Mouse (Mus musculus): ENCODE results near the gene Nceh1. TPM values are rescaled to one million over a fixed set of nuclear protein-coding genes. Genes with fewer than 3 reads are reported as not detected.
"Not testable (repeated sequence)": the region's sequence is repeated elsewhere in the genome, so short reads cannot be mapped to it uniquely, and the experiment has no call there.

Gene Nceh1
- polyA plus RNA-seq, 1 experiment from 2014 or later = 4.3 TPM

DNA sequence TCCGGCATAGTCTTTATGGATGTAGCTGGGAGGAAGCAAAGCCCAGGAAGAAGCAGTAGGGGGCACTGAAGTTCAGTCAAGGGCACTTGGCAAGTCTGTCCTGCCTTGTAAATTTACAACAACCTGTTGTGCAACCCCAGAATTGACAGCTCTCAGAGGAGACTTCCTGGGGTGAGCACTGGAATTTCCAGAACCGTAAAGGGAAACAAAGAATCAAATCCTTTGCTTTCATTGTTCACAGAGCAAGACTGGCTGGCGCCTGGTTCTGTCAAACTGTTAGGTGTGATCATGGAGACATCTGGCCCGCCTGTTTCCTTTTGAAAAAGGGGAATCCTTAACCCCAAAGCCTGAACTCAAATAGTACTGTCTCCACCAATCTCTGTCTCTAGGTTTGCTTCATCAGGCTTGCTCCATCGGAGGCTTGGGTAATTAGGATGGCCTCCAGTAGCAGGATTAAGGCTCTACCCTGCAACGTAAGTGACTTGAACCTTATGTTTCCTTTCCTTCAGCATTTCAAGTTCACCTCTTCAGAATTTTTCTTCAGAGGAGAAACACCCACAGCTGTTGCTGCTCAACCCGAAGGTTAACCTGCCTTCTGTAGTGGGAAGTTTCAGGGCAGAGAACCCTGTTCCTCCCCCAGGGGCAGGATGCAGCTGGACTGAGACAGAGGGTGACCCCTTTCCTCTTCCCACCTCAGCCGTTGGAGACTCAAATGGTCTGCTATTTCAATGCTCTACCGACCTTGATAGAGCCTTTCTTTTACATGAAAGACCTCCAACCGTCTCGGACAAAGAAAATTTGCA, 87.6 kb downstream of the Nceh1 start:
- no peak for ATAC-seq (ENCODE audit: insufficient number of reproducible peaks, insufficient read depth, low FRiP score, low TSS enrichment)
- Histone ChIP-seq H3K9me3 (no peaks in the 10 kb centered on the region), H3K9ac (no peak overlapping the region), H3K4me1 (no peaks in the 10 kb centered on the region), H3K36me3 (no peaks in the 10 kb centered on the region), H3K27ac (no peak overlapping the region), H3K4me2 (replicated peaks) (no peak overlapping the region), H3K4me3 (no peak overlapping the region), H3K27me3 (no peaks in the 10 kb centered on the region)
- 28% methylated on average over 11 of the region's 11 CpGs for WGBS

DNA sequence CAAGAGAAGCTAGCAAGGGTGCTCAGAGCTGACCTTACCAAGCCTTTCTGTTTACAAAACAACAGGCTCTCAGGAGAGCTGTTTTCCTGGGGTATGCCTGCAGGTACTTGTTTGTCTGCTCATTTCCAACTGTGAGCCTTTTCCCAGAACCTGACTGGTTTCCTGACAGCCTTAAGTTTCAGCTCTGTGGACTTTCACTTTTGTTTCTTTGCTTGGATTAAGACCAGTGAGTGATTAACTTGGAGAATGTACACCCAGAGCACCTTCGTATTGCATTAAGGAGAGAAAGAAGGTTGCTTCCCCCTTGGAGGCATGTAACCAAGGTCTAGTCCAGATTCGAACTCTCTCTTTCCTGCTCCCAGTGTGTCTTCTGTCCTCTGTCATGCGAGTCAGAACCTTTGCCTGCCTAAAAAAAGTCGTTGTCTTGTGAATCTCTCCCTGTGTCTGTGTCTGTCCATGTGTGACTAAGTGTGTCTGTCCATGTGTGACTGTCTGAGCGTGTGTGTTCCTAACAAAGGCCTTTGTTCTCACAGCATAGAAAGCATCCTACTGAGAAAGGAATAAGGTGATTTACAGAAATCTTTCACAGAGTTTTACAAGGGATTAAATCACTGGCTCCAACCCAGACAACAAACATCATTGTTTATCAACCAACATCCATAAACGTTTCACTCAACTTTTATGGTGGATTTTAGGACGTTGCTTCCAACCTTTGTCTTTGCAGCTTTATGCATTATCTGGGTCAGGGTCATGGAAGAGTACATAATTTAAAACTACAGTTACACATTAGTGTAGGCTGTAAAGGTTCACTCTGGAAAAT, 90.4 kb downstream of the Nceh1 start:
- Histone ChIP-seq H3K4me3 (no peak overlapping the region), H3K4me2 (replicated peaks) (no peak overlapping the region), H3K27me3 (no peaks in the 10 kb centered on the region), H3K9ac (no peak overlapping the region), H3K27ac (no peak overlapping the region), H3K36me3 (no peaks in the 10 kb centered on the region), H3K9me3 (no peaks in the 10 kb centered on the region), H3K4me1 (no peaks in the 10 kb centered on the region)
- WGBS = 18% methylated on average over 7 of the region's 7 CpGs
- no peak for ATAC-seq (ENCODE audit: insufficient number of reproducible peaks, insufficient read depth, low FRiP score, low TSS enrichment)

DNA sequence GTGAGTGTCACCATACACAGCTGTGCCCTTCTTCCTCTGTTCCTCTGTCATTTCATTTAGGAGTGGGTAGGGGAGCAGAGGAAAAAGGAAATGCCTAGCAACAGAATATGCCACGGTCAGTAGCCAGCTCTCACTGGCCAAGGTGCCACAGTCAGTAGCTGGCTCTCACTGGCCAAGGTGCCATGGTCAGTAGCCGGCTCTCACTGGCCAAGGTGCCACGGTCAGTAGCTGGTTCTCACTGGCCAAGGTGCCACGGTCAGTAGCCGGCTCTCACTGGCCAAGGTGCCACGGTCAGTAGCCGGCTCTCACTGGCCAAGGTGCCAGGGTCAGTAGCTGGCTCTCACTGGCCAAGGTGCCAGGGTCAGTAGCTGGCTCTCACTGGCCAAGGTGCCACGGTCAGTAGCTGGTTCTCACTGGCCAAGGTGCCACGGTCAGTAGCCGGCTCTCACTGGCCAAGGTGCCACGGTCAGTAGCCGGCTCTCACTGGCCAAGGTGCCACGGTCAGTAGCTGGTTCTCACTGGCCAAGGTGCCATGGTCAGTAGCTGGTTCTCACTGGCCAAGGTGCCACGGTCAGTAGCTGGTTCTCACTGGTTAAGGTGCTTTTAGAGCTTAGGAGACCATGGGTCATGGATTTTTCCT, 96.6 kb downstream of the Nceh1 start:
- not testable (repeated sequence) for H3K4me3 ChIP-seq; H3K4me1 ChIP-seq; H3K27me3 ChIP-seq; H3K4me2 ChIP-seq (replicated peaks); H3K9ac ChIP-seq; H3K36me3 ChIP-seq; H3K27ac ChIP-seq; ATAC-seq (ENCODE audit: insufficient number of reproducible peaks, insufficient read depth, low FRiP score, low TSS enrichment); H3K9me3 ChIP-seq
- WGBS = 91% methylated on average over 14 of the region's 14 CpGs

DNA sequence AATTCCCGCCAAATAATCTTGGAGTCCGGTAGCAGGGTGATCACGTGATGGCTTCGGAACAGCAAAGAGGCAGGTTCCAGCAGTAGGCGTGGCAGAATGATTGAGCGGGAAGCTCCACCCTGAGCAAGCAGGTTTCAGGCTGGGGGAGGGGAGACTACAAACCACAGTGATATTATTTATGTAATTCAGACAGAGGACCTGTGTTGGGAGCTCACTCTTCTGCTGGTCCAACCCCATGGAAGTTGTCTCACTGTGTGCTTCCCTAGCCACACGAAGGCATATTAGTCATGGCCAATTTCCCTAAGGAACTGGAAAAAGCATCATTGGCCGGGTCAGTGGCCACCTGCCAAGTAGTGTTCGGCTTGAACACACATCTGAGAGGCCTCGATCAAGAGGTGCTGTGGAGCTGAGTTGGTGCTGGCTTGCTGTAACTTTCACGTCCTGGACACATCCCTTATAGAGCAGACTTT, 97.5 kb downstream of the Nceh1 start:
- Histone ChIP-seq H3K9me3 (no peaks in the 10 kb centered on the region), H3K4me1 (peaks cover 6% of the 10 kb centered on the region; the same call in 1 of the 2 replicates), H3K27ac (no peak overlapping the region), H3K36me3 (no peaks in the 10 kb centered on the region), H3K4me3 (no peak overlapping the region), H3K27me3 (no peaks in the 10 kb centered on the region), H3K9ac (no peak overlapping the region), H3K4me2 (replicated peaks) (no peak overlapping the region)
- 64% methylated on average over 11 of the region's 11 CpGs for WGBS
- no peak for ATAC-seq (ENCODE audit: insufficient number of reproducible peaks, insufficient read depth, low FRiP score, low TSS enrichment)

DNA sequence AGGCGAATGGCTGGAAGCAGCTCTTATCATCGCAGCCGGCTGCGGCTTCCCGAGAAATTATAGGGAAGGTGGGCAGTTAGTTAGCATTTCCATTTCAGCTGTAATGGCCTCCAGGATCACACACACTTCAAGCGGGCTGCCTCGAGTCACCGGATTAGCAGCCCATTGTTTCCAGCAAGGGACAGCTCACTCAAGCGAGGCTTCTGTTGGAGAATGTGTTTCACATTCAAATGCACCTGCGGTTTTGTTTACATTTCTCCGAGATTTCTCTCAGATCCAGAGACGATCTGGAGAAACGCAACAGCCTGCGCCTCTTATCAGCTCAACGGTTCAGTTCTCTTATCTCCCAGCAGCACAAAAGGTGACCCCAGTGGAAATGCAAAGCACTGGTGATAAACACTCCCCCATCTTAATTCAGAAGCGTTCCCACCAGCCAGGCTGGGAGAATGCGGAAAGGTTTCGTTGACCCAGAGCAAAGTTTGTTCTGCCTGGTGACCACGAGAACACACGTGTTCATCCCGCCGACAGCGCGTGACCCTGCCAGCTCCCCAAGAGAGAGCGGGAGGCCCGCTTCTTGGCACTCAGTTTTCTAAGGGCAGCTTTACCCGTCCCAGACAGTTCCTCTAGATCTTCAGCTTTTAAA, 100.4 kb downstream of the Nceh1 start:
- H3K27ac ChIP-seq = no peak overlapping the region
- H3K4me2 ChIP-seq (replicated peaks) = peak overlapping the region; percentile 48
- H3K9ac ChIP-seq = no peak overlapping the region
- ATAC-seq (ENCODE audit: insufficient number of reproducible peaks, insufficient read depth, low FRiP score, low TSS enrichment) = no peak; the same call in 1 of the 2 replicates
- H3K27me3 ChIP-seq = no peaks in the 10 kb centered on the region
- H3K4me3 ChIP-seq = peak overlapping the region; percentile 20
- peaks cover 6% of the 10 kb centered on the region; the same call in 1 of the 2 replicates for H3K4me1 ChIP-seq
- H3K36me3 ChIP-seq = no peaks in the 10 kb centered on the region
- 2% methylated on average over 27 of the region's 27 CpGs for WGBS
- H3K9me3 ChIP-seq = no peaks in the 10 kb centered on the region

DNA sequence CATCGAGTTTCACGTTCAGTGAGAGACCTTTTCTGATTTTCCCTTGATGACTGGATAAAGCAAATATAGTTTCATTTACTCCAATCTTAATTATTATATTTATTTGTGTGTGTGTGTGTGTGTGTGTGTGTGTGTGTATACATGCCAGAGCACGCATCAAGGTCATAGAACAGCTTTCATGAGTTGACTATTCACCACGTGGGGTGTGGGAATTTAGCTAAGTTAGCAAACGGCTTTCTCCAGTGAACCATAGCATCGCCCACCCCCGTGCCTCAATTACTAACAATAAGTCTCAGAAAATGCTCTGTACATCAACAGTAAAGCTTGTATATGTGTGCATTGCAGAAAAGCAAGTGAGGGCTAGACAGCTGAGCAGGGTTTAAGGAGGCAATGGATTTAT, 101.0 kb downstream of the Nceh1 start:
- no peak overlapping the region for H3K27ac ChIP-seq
- no peaks in the 10 kb centered on the region for H3K36me3 ChIP-seq
- WGBS = 52% methylated on average over 7 of the region's 7 CpGs
- H3K4me1 ChIP-seq = peaks cover 6% of the 10 kb centered on the region; the same call in 1 of the 2 replicates
- H3K27me3 ChIP-seq = no peaks in the 10 kb centered on the region
- ATAC-seq (ENCODE audit: insufficient number of reproducible peaks, insufficient read depth, low FRiP score, low TSS enrichment) = no peak
- peak overlapping the region; percentile 48 for H3K4me2 ChIP-seq (replicated peaks)
- H3K9ac ChIP-seq = no peak overlapping the region
- no peaks in the 10 kb centered on the region for H3K9me3 ChIP-seq
- H3K4me3 ChIP-seq = no peak overlapping the region; the same call in 1 of the 2 replicates

DNA sequence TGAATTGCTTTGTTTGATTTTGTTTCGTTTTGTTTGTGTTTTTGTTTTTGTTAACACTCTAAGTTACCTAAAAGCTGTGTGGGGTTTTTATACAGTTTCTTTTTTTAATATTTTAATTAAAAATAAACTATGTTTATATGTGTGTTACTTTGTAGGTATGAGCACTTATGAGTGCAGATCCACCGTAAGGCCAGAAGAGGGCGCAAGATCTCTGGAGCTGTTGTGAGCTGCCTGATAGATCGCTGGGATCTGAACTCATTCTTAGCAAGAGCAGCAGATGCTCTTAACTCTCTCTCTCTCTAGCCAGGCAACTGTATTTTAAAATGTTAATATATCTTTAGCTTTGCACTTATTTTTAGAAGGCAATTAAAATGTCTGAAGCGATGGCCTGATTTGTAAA, 101.5 kb downstream of the Nceh1 start:
- no peaks in the 10 kb centered on the region for H3K9me3 ChIP-seq
- no peak overlapping the region for H3K4me3 ChIP-seq
- no peak overlapping the region for H3K27ac ChIP-seq
- H3K4me2 ChIP-seq (replicated peaks) = no peak overlapping the region
- no peaks in the 10 kb centered on the region for H3K27me3 ChIP-seq
- H3K36me3 ChIP-seq = no peaks in the 10 kb centered on the region
- H3K4me1 ChIP-seq = peaks cover 6% of the 10 kb centered on the region; the same call in 1 of the 2 replicates
- H3K9ac ChIP-seq = no peak overlapping the region
- 90% methylated on average over 5 of the region's 5 CpGs for WGBS
- ATAC-seq (ENCODE audit: insufficient number of reproducible peaks, insufficient read depth, low FRiP score, low TSS enrichment) = no peak

DNA sequence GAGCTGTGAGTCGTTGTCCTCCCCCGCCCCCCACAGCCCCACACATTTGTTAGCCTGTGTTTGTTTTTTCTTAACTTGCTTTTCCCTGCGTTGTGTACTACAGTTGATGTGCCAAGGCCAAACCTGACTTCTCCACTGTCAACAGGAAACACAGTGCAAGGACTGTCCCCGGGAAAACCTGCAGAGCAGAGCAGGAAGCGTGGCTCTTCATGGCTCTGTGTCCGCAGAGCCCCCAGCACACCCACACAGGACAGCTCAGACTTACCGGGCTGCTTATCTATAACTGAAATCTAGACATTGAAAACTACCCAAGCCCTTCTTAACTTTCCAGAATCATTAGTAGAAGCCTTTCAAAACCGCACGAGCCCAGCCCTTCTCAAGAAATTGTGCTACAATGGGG, 102.3 kb downstream of the Nceh1 start:
- no peak overlapping the region for H3K27ac ChIP-seq
- H3K9ac ChIP-seq = no peak overlapping the region
- H3K4me3 ChIP-seq = no peak overlapping the region
- peaks cover 6% of the 10 kb centered on the region; the same call in 1 of the 2 replicates for H3K4me1 ChIP-seq
- H3K4me2 ChIP-seq (replicated peaks) = no peak overlapping the region
- H3K36me3 ChIP-seq = no peaks in the 10 kb centered on the region
- ATAC-seq (ENCODE audit: insufficient number of reproducible peaks, insufficient read depth, low FRiP score, low TSS enrichment) = no peak
- H3K9me3 ChIP-seq = no peaks in the 10 kb centered on the region
- H3K27me3 ChIP-seq = no peaks in the 10 kb centered on the region
- 57% methylated on average over 9 of the region's 9 CpGs for WGBS

DNA sequence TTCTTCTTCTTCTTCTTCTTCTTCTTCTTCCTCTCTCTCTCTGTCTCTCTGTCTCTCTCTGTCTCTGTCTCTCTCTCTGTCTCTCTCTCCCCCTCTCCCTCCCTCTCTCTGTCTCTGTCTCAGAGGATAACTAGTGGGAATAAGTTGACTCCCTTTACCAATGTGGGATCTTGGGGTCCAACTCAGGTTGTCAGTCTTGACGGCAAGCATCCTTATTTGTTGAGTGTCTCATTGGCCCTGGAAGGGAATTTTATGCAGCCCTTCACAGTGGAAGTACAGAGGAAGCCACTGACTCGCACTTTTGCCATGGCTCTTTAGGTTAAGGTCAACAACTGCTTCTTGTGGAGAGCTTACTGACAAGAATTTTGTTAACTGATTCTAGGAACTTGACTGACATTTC, 105.5 kb downstream of the Nceh1 start:
- H3K4me1 ChIP-seq = peaks cover 4% of the 10 kb centered on the region; the same call in 1 of the 2 replicates
- H3K4me3 ChIP-seq = no peak overlapping the region
- no peaks in the 10 kb centered on the region for H3K36me3 ChIP-seq
- ATAC-seq (ENCODE audit: insufficient number of reproducible peaks, insufficient read depth, low FRiP score, low TSS enrichment) = no peak
- H3K27ac ChIP-seq = no peak overlapping the region
- H3K27me3 ChIP-seq = no peaks in the 10 kb centered on the region
- WGBS = 66% methylated on average over 2 of the region's 2 CpGs
- H3K9ac ChIP-seq = no peak overlapping the region
- no peak overlapping the region for H3K4me2 ChIP-seq (replicated peaks)
- H3K9me3 ChIP-seq = no peaks in the 10 kb centered on the region

DNA sequence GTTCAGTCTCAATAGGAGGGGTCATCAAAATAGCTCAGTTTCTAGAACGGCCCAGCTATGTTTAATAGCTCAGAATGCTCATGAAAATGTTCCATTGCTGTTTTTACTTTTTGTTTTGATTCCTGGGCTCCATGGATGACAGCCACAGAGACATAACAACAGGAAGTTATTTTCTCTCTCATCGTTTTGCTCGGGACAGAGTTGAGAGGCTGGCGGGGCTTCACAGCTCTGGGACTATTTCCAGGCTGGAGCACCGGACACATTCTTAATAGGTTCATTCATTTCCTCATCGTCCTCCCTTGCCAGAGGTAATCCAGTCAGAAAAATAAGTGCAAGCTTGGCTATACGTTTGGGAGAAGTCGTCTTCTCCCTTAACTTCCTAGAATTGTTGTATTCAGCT, 106.1 kb downstream of the Nceh1 start:
- H3K4me2 ChIP-seq (replicated peaks) = no peak overlapping the region
- no peaks in the 10 kb centered on the region for H3K4me1 ChIP-seq
- whole genome bisulfite sequencing = 39% methylated on average over 8 of the region's 8 CpGs
- H3K27ac ChIP-seq = no peak overlapping the region
- no peaks in the 10 kb centered on the region for H3K9me3 ChIP-seq
- H3K9ac ChIP-seq = no peak overlapping the region
- H3K36me3 ChIP-seq = no peaks in the 10 kb centered on the region
- ATAC-seq (ENCODE audit: insufficient number of reproducible peaks, insufficient read depth, low FRiP score, low TSS enrichment) = no peak
- H3K4me3 ChIP-seq = no peak overlapping the region
- no peaks in the 10 kb centered on the region for H3K27me3 ChIP-seq

DNA sequence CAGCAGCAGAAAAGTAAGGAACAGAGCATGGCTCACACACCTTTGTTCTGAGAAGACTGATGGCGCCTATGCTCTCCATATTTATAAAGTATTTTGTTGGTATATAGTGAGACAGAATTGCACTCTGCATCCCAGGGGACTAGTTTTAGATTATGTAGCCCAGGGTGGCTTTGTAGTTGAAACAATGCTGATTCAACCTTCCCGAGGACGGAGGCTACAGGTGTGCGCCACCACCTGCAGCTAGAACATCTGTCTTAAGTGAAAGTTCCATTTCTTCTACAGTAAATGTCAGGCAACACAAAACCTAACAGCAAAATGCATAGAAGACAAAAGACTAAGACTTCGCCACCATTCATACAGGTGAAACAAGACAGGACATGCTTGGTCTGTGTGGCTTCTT, 107.5 kb downstream of the Nceh1 start:
- Histone ChIP-seq H3K4me2 (replicated peaks) (no peak overlapping the region), H3K9ac (no peak overlapping the region), H3K36me3 (no peaks in the 10 kb centered on the region), H3K27me3 (no peaks in the 10 kb centered on the region), H3K4me3 (no peak overlapping the region), H3K4me1 (no peaks in the 10 kb centered on the region), H3K9me3 (no peaks in the 10 kb centered on the region), H3K27ac (no peak overlapping the region)
- whole genome bisulfite sequencing = 87% methylated on average over 5 of the region's 5 CpGs
- no peak for ATAC-seq (ENCODE audit: insufficient number of reproducible peaks, insufficient read depth, low FRiP score, low TSS enrichment)

Measured in embryonic facial prominence, embryonic 12.5 days (tissue).